ENCODE assay signal across 9 mouse cellular contexts in the genomic region with DNA sequence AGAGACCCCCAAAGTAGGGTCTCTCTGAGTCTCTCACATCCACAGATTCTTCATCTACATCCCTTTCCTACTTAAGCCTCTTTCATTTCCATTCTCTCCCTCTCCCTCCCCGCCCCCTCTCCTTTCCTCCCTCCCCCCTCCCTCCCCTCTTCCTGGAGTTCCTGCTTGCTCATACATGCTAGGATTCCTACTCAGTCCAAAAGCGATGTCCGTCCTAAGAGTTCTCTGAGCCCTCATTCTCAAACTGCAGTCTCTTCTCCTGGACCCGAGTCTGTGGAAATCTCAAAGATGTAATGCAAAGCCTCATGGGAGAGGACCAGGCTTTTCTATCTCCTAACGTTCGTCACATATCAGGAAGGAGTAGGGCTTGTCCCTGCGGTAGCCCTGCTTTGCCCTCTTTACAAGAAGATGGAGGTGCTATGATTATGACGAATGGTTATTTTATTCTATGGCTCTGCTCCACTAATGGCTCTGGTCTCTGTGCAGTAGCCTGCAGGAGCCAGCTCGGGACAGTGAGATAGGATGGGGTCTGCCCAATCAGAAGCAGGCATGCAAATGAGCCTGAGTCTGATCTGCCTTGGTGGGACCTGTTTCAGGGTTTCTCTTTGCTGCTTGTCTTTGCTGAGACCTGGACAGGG. TPM values are rescaled to one million over a fixed set of nuclear protein-coding genes. Genes with fewer than 3 reads are reported as not detected.
DNase-seq lines count a peak whose midpoint lies in the region; ATAC-seq and TF ChIP-seq lines count a peak whose summit lies in the region.
"Had no signal": no experiment of that assay in that cellular context is flagged by ENCODE, and none has a peak within 500 bp of the region (broad histone marks: within the 10 kb centered on the region; RNA-seq: fewer than 3 reads in every experiment).

No protein-coding gene starts in this region.

- peak overlapping the region; percentile 62 for H3K27ac ChIP-seq in heart, embryonic 11.5 days (ENCODE audit: low read depth, low read length)
- H3K27ac ChIP-seq in ES-Bruce4 (ENCODE audit: insufficient read depth, low read length), result no peak overlapping the region
- peak overlapping the region; percentile 23; the same call in 1 of the 2 replicates for H3K27ac ChIP-seq in hindbrain, embryonic 16.5 days (ENCODE audit: low read depth, low read length)
- peak overlapping the region; percentile 49; the same call in 1 of the 2 replicates for H3K27ac ChIP-seq in midbrain, embryonic 11.5 days (ENCODE audit: low read depth, low read length)

- peak overlapping the region; percentile 38 for H3K4me3 ChIP-seq in heart, embryonic 11.5 days (ENCODE audit: low read depth, low read length)
- peak overlapping the region; percentile 71 for H3K4me3 ChIP-seq in ES-Bruce4 (ENCODE audit: low read depth, low read length)
- H3K4me3 ChIP-seq in hindbrain, embryonic 16.5 days (ENCODE audit: low read length), result peak overlapping the region; percentile 38
- peak overlapping the region; percentile 32 for H3K4me3 ChIP-seq in midbrain, embryonic 11.5 days (ENCODE audit: low read depth, low read length)

- ATAC-seq in heart, embryonic 11.5 days (replicated peaks; ENCODE audit: insufficient number of reproducible peaks, low FRiP score, low TSS enrichment), result peak; percentile 76; the same call in 1 of the 2 replicates
- ATAC-seq in hindbrain, embryonic 16.5 days, result peak; percentile 80
- ATAC-seq in midbrain, embryonic 11.5 days (ENCODE audit: low FRiP score), result peak; percentile 90

- H3K4me2 ChIP-seq in heart, embryonic 11.5 days, result peak overlapping the region; percentile 69
- peak overlapping the region; percentile 71 for H3K4me2 ChIP-seq in hindbrain, embryonic 16.5 days (ENCODE audit: low read length)
- peak overlapping the region; percentile 64 for H3K4me2 ChIP-seq in midbrain, embryonic 11.5 days

- no peak for TF ChIP-seq CTCF in ES-Bruce4 (IDR thresholded peaks at IDR 0.05; ENCODE audit: low read depth, low read length)

- DNase-seq in heart, postnatal 36 days, result no peak
- DNase-seq in embryo, embryonic 11 days, result peak; percentile 87
- peak; percentile 93 for DNase-seq in midbrain, embryonic 11.5 days (ENCODE audit: low spot score, missing footprints)
- no peak for DNase-seq in layer of hippocampus, adult 18-20 months (ENCODE audit: low spot score in 2 of 2)
- no peak for DNase-seq in left cerebral cortex, postnatal 25 days (ENCODE audit: low spot score in 2 of 2)

- intact Hi-C loops in heart, postnatal 36 days (cut with DNase I), result no loop called here
- intact Hi-C loops in left cerebral cortex, postnatal 25 days (cut with DNase I), result loop anchor here (5.0 kb wide), 1 partner anchor 54 kb away; no protein-coding TSS in a partner anchor

- 3% methylated on average over 9 of the region's 9 CpGs for WGBS in heart, embryonic 11.5 days (ENCODE audit: insufficient replicate concordance)
- 2% methylated on average over 9 of the region's 9 CpGs for WGBS in hindbrain, embryonic 16.5 days
- 5% methylated on average over 9 of the region's 9 CpGs for WGBS in midbrain, embryonic 11.5 days

- H3K36me3 ChIP-seq in heart, embryonic 11.5 days (ENCODE audit: control insufficient read depth, insufficient read depth, low read length), result no peaks in the 10 kb centered on the region
- no peaks in the 10 kb centered on the region for H3K36me3 ChIP-seq in ES-Bruce4 (ENCODE audit: control insufficient read depth, insufficient read depth, low read length, poor library complexity, severe bottlenecking)
- H3K36me3 ChIP-seq in hindbrain, embryonic 16.5 days (ENCODE audit: control insufficient read depth, insufficient read depth, low read length), result no peaks in the 10 kb centered on the region
- no peaks in the 10 kb centered on the region for H3K36me3 ChIP-seq in midbrain, embryonic 11.5 days (ENCODE audit: control insufficient read depth, insufficient read depth, low read length)

- no peak for TF ChIP-seq EP300 in ES-Bruce4 (IDR thresholded peaks at IDR 0.05; ENCODE audit: insufficient read depth, low read depth, low read length)

- no peaks in the 10 kb centered on the region for H3K9me3 ChIP-seq in heart, embryonic 11.5 days (replicated peaks; ENCODE audit: control insufficient read depth, low read length)
- H3K9me3 ChIP-seq in ES-Bruce4 (replicated peaks; ENCODE audit: control insufficient read depth, insufficient read depth, low read length, poor library complexity, severe bottlenecking), result no peaks in the 10 kb centered on the region
- H3K9me3 ChIP-seq in hindbrain, embryonic 16.5 days (ENCODE audit: control insufficient read depth, low read length), result no peaks in the 10 kb centered on the region
- H3K9me3 ChIP-seq in midbrain, embryonic 11.5 days (ENCODE audit: control insufficient read depth, low read length), result no peaks in the 10 kb centered on the region

- no peaks in the 10 kb centered on the region for H3K27me3 ChIP-seq in heart, embryonic 11.5 days (ENCODE audit: control insufficient read depth, insufficient read depth, low read length)
- no peaks in the 10 kb centered on the region for H3K27me3 ChIP-seq in ES-Bruce4 (ENCODE audit: control insufficient read depth, insufficient read depth, low read length, poor library complexity, severe bottlenecking)
- no peaks in the 10 kb centered on the region for H3K27me3 ChIP-seq in hindbrain, embryonic 16.5 days (replicated peaks; ENCODE audit: control insufficient read depth, insufficient read depth, low read length)
- H3K27me3 ChIP-seq in midbrain, embryonic 11.5 days (ENCODE audit: control insufficient read depth, insufficient read depth, low read length), result no peaks in the 10 kb centered on the region

- peaks cover 11% of the 10 kb centered on the region for H3K4me1 ChIP-seq in heart, embryonic 11.5 days (ENCODE audit: control insufficient read depth, insufficient read depth, low read length)
- H3K4me1 ChIP-seq in ES-Bruce4 (ENCODE audit: control insufficient read depth, insufficient read depth, low read length), result peaks cover 2% of the 10 kb centered on the region
- peaks cover 11% of the 10 kb centered on the region for H3K4me1 ChIP-seq in hindbrain, embryonic 16.5 days (ENCODE audit: control insufficient read depth, insufficient read depth, low read depth, low read length)
- peaks cover 13% of the 10 kb centered on the region for H3K4me1 ChIP-seq in midbrain, embryonic 11.5 days (ENCODE audit: control insufficient read depth, insufficient read depth, low read length)

- peak overlapping the region; percentile 23; the same call in 1 of the 2 replicates for H3K9ac ChIP-seq in heart, embryonic 11.5 days (ENCODE audit: low read depth, low read length)
- H3K9ac ChIP-seq in ES-Bruce4 (ENCODE audit: low read depth, poor library complexity, severe bottlenecking), result peak overlapping the region; percentile 30
- H3K9ac ChIP-seq in hindbrain, embryonic 16.5 days (ENCODE audit: low read depth, low read length), result peak overlapping the region; percentile 58
- peak overlapping the region; percentile 46 for H3K9ac ChIP-seq in midbrain, embryonic 11.5 days (ENCODE audit: low read length)

- TF ChIP-seq POLR2A in ES-Bruce4 (IDR thresholded peaks at IDR 0.05; ENCODE audit: insufficient read depth, low read length), result peak; percentile 23

RNA-seq across cellular contexts. Expression of gene Aoc3, which starts 7.8 kb away (rescaled TPM):
- 0.20 and 0.24 TPM in 2 replicates for polyA plus RNA-seq in heart, embryonic 11.5 days (2014; fragmentation: Nextera tagmentation; extraction: Ambion mirVana)
- 10 to 100 TPM; 13.5 to 16.7 TPM for total RNA-seq in heart, postnatal 36 days (2021)
- polyA plus RNA-seq in ES-Bruce4 (2011; ENCODE audit: insufficient read depth, insufficient read length, low read depth, missing spikeins), result 0.84 and 0.94 TPM in 2 replicates
- polyA plus RNA-seq in hindbrain, embryonic 16.5 days (2015; fragmentation: Nextera tagmentation; extraction: Ambion mirVana), result 0.15 and 0.29 TPM in 2 replicates
- polyA plus RNA-seq in midbrain, embryonic 11.5 days (2014; fragmentation: Nextera tagmentation; extraction: Ambion mirVana), result not detected in 2 replicates
- total RNA-seq in layer of hippocampus, adult 18-20 months (2021), result under 1 TPM; 0.36 to 0.47 TPM
- total RNA-seq in left cerebral cortex, postnatal 25 days (2021), result under 1 TPM; 0.69 to 0.73 TPM

RNA-seq across cellular contexts. Expression of gene Aoc2, which starts 13.4 kb away (rescaled TPM):
- polyA plus RNA-seq in heart, embryonic 11.5 days (2014; fragmentation: Nextera tagmentation; extraction: Ambion mirVana), result 0.90 and 1.4 TPM in 2 replicates
- 1 to 10 TPM; 1.8 to 2.2 TPM for total RNA-seq in heart, postnatal 36 days (2021)
- polyA plus RNA-seq in ES-Bruce4 (2011; ENCODE audit: insufficient read depth, insufficient read length, low read depth, missing spikeins), result 3.5 and 5.8 TPM in 2 replicates
- 0.93 and 2.1 TPM in 2 replicates for polyA plus RNA-seq in hindbrain, embryonic 16.5 days (2015; fragmentation: Nextera tagmentation; extraction: Ambion mirVana)
- polyA plus RNA-seq in midbrain, embryonic 11.5 days (2014; fragmentation: Nextera tagmentation; extraction: Ambion mirVana), result 1.3 and 1.4 TPM in 2 replicates
- 1 to 10 TPM; 6.3 to 7.0 TPM for total RNA-seq in layer of hippocampus, adult 18-20 months (2021)
- 1 to 10 TPM; 4.8 to 7.4 TPM for total RNA-seq in left cerebral cortex, postnatal 25 days (2021)

RNA-seq across cellular contexts. Expression of gene Psme3, which starts 22.2 kb away (rescaled TPM):
- 104 and 105 TPM in 2 replicates for polyA plus RNA-seq in heart, embryonic 11.5 days (2014; fragmentation: Nextera tagmentation; extraction: Ambion mirVana)
- total RNA-seq in heart, postnatal 36 days (2021), result 10 to 100 TPM; 73.9 to 85.2 TPM
- 161 and 168 TPM in 2 replicates for polyA plus RNA-seq in ES-Bruce4 (2011; ENCODE audit: insufficient read depth, insufficient read length, low read depth, missing spikeins)
- polyA plus RNA-seq in hindbrain, embryonic 16.5 days (2015; fragmentation: Nextera tagmentation; extraction: Ambion mirVana), result 106 and 117 TPM in 2 replicates
- polyA plus RNA-seq in midbrain, embryonic 11.5 days (2014; fragmentation: Nextera tagmentation; extraction: Ambion mirVana), result 146 and 154 TPM in 2 replicates
- total RNA-seq in layer of hippocampus, adult 18-20 months (2021), result 100 to 1,000 TPM; 118 to 127 TPM
- total RNA-seq in left cerebral cortex, postnatal 25 days (2021), result 100 to 1,000 TPM; 114 to 116 TPM

RNA-seq across cellular contexts. Expression of gene G6pc, which starts 29.1 kb away (rescaled TPM):
- polyA plus RNA-seq in heart, embryonic 11.5 days (2014; fragmentation: Nextera tagmentation; extraction: Ambion mirVana), result not detected in 2 replicates
- not detected for total RNA-seq in heart, postnatal 36 days (2021)
- polyA plus RNA-seq in ES-Bruce4 (2011; ENCODE audit: insufficient read depth, insufficient read length, low read depth, missing spikeins), result not detected in 2 replicates
- not detected in 2 replicates for polyA plus RNA-seq in hindbrain, embryonic 16.5 days (2015; fragmentation: Nextera tagmentation; extraction: Ambion mirVana)
- not detected in 2 replicates for polyA plus RNA-seq in midbrain, embryonic 11.5 days (2014; fragmentation: Nextera tagmentation; extraction: Ambion mirVana)
- not detected for total RNA-seq in layer of hippocampus, adult 18-20 months (2021)
- total RNA-seq in left cerebral cortex, postnatal 25 days (2021), result under 1 TPM in 1 of 2 experiments, not detected in 1; 0.14 TPM
- polyA plus RNA-seq: testis, adult 2 months had no signal

RNA-seq across cellular contexts. Expression of gene Becn1, which starts 36.2 kb away (rescaled TPM):
- polyA plus RNA-seq in heart, embryonic 11.5 days (2014; fragmentation: Nextera tagmentation; extraction: Ambion mirVana), result 138 and 154 TPM in 2 replicates
- 10 to 100 TPM; 88.6 to 98.7 TPM for total RNA-seq in heart, postnatal 36 days (2021)
- polyA plus RNA-seq in ES-Bruce4 (2011; ENCODE audit: insufficient read depth, insufficient read length, low read depth, missing spikeins), result 48.2 and 53.0 TPM in 2 replicates
- 175 and 182 TPM in 2 replicates for polyA plus RNA-seq in hindbrain, embryonic 16.5 days (2015; fragmentation: Nextera tagmentation; extraction: Ambion mirVana)
- polyA plus RNA-seq in midbrain, embryonic 11.5 days (2014; fragmentation: Nextera tagmentation; extraction: Ambion mirVana), result 163 and 179 TPM in 2 replicates
- 100 to 1,000 TPM; 211 to 217 TPM for total RNA-seq in layer of hippocampus, adult 18-20 months (2021)
- 100 to 1,000 TPM; 213 to 229 TPM for total RNA-seq in left cerebral cortex, postnatal 25 days (2021)

Comparison
In these comparisons a context has a peak if more than half of its experiments do, and no peak if none do; other contexts are left out.
1. DNase-seq: peak in embryo, embryonic 11 days (single experiment) and midbrain, embryonic 11.5 days (single experiment); none in heart, postnatal 36 days (0 of 2), layer of hippocampus, adult 18-20 months (0 of 2) and left cerebral cortex, postnatal 25 days (0 of 2).
2. Peak in every context shown above with its lines, with median percentiles within 50 percentile points of each other: ATAC-seq, H3K4me2 ChIP-seq, H3K4me3 ChIP-seq and H3K9ac ChIP-seq.